Mouse (Mus musculus): ENCODE measurements around the gene Slc7a1.

Slc7a1 gene

GRCm38 (mm10) chr5:148314931-148315330, 84.8 kb downstream of the Slc7a1 start:
- no peak for DNase-seq

- no peak for DNase-seq
Measured at GRCm38 (mm10) chr5:148312443-148312842, 87.3 kb downstream of the Slc7a1 start.

- no peak for DNase-seq
Measured at GRCm38 (mm10) chr5:148310790-148311189, 88.9 kb downstream of the Slc7a1 start.

GRCm38 (mm10) chr5:148304112-148304511, 95.6 kb downstream of the Slc7a1 start:
- no peak for DNase-seq

- DNase-seq: no peak
Measured at GRCm38 (mm10) chr5:148302968-148303367, 96.7 kb downstream of the Slc7a1 start.

- no peak for DNase-seq
Measured at GRCm38 (mm10) chr5:148293346-148293745, 106.4 kb downstream of the Slc7a1 start.

- DNase-seq: no peak
Measured at GRCm38 (mm10) chr5:148292862-148293261, 106.8 kb downstream of the Slc7a1 start.

- no peak for DNase-seq
Measured at GRCm38 (mm10) chr5:148289951-148290350, 109.8 kb downstream of the Slc7a1 start.

- no peak for DNase-seq
Measured at GRCm38 (mm10) chr5:148288804-148289203, 110.9 kb downstream of the Slc7a1 start.

- no peak for DNase-seq
Measured at GRCm38 (mm10) chr5:148287529-148287928, 112.2 kb downstream of the Slc7a1 start.

- no peak for DNase-seq
Measured at GRCm38 (mm10) chr5:148283584-148283983, 116.1 kb downstream of the Slc7a1 start.

- no peak for DNase-seq
Measured at GRCm38 (mm10) chr5:148283177-148283576, 116.5 kb downstream of the Slc7a1 start.

- no peak for DNase-seq
Measured at GRCm38 (mm10) chr5:148282631-148283030, 117.1 kb downstream of the Slc7a1 start.

- no peak for DNase-seq
Measured at GRCm38 (mm10) chr5:148282093-148282492, 117.6 kb downstream of the Slc7a1 start.

GRCm38 (mm10) chr5:148280321-148280720, 119.4 kb downstream of the Slc7a1 start:
- DNase-seq: no peak

GRCm38 (mm10) chr5:148278233-148278632, 121.5 kb downstream of the Slc7a1 start:
- DNase-seq: no peak

Measured in kidney, postnatal 25 days (tissue).